Mouse (Mus musculus) gastrocnemius, adult 18-20 months (tissue): Measurements from ENCODE around the gene Grm1. TPM values are rescaled to one million over a fixed set of nuclear protein-coding genes. Genes with fewer than 3 reads are reported as not detected.

Experiments
- DNase-seq: peaks from one replicate; pipeline ENCODE4 v3.0.0; 2021; ENCODE audit warnings: low spot score
- total RNA-seq, 2 experiments: library from RNA; stranded (reverse); gene quantifications; 2 replicates each; pipeline ENCODE4 v1.2.3; 2021

The Grm1 gene
- total RNA-seq, 2 experiments from 2014 or later, result 0.16 to 0.47 TPM

GRCm38 (mm10) chr10:10733092-10733491 lies 349.1 kb downstream of the Grm1 start:
- no peak for DNase-seq

- DNase-seq, result no peak
Observed at GRCm38 (mm10) chr10:10726501-10726900, 355.7 kb downstream of the Grm1 start.

GRCm38 (mm10) chr10:10710837-10711236 lies 371.3 kb downstream of the Grm1 start:
- no peak for DNase-seq

GRCm38 (mm10) chr10:10710359-10710758 lies 371.8 kb downstream of the Grm1 start:
- no peak for DNase-seq

GRCm38 (mm10) chr10:10708031-10708430 lies 374.1 kb downstream of the Grm1 start:
- no peak for DNase-seq

GRCm38 (mm10) chr10:10701326-10701725 lies 380.8 kb downstream of the Grm1 start:
- DNase-seq, result no peak

- DNase-seq, result no peak
Observed at GRCm38 (mm10) chr10:10700903-10701302, 381.3 kb downstream of the Grm1 start.

- no peak for DNase-seq
Observed at GRCm38 (mm10) chr10:10697497-10697896, 384.7 kb downstream of the Grm1 start.

GRCm38 (mm10) chr10:10689668-10690223 lies 392.4 kb downstream of the Grm1 start:
- DNase-seq, result no peak

- no peak for DNase-seq
Observed at GRCm38 (mm10) chr10:10688907-10689667, 393.1 kb downstream of the Grm1 start.

- DNase-seq, result no peak
Observed at GRCm38 (mm10) chr10:10681048-10681447, 401.1 kb downstream of the Grm1 start, which contains the start of gene Gm10944. Gene Gm10944, plus strand, starts transcription at chr10:10681348.

GRCm38 (mm10) chr10:10659976-10660375 lies 422.2 kb downstream of the Grm1 start:
- DNase-seq, result no peak

- DNase-seq, result no peak
Observed at GRCm38 (mm10) chr10:10659161-10659560, 423.0 kb downstream of the Grm1 start.

GRCm38 (mm10) chr10:10656621-10657020 lies 425.5 kb downstream of the Grm1 start:
- DNase-seq, result no peak

- DNase-seq, result no peak
Observed at GRCm38 (mm10) chr10:10655991-10656390, 426.2 kb downstream of the Grm1 start.

Other genes starting within 250 kb of the Grm1 start
- 1 to 10 TPM; 7.1 to 8.5 TPM for gene Shprh, start 67.1 kb upstream of the Grm1 start, total RNA-seq
- 10 to 100 TPM; 13.4 to 18.0 TPM for gene Fbxo30, start 199.0 kb upstream of the Grm1 start, total RNA-seq